Mouse (Mus musculus) CD4-positive, CD25-positive, alpha-beta regulatory T cell, adult 2 months (primary cell): ENCODE data around the gene Galnt13.
"Not testable (repeated sequence)": the region's sequence is repeated elsewhere in the genome, so short reads cannot be mapped to it uniquely, and the experiment has no call there.

Experiments
- DNase-seq: peaks from one replicate; pipeline ENCODE4 v3.0.0-alpha.2; 2012; ENCODE audit warnings: low read depth, low spot score

The Galnt13 gene

GRCm38 (mm10) chr2:54915088-54915670 is 479.1 kb downstream of the Galnt13 start:
- DNase-seq = no peak

GRCm38 (mm10) chr2:54936369-54936768 is 500.3 kb downstream of the Galnt13 start:
- DNase-seq = no peak

GRCm38 (mm10) chr2:54937306-54937705 is 501.2 kb downstream of the Galnt13 start:
- no peak for DNase-seq

- no peak for DNase-seq
These were observed 502.0 kb downstream of the Galnt13 start for GRCm38 (mm10) chr2:54938075-54938474.

- no peak for DNase-seq
These were observed 507.3 kb downstream of the Galnt13 start for GRCm38 (mm10) chr2:54943386-54943785.

GRCm38 (mm10) chr2:54983839-54984238 is 547.7 kb downstream of the Galnt13 start:
- no peak for DNase-seq

GRCm38 (mm10) chr2:55022539-55022938 is 586.4 kb downstream of the Galnt13 start:
- not testable (repeated sequence) for DNase-seq

- no peak for DNase-seq
These were observed 598.5 kb downstream of the Galnt13 start for GRCm38 (mm10) chr2:55034610-55035009.

GRCm38 (mm10) chr2:55065469-55066315 is 629.6 kb downstream of the Galnt13 start:
- no peak for DNase-seq

- DNase-seq = no peak
These were observed 649.5 kb downstream of the Galnt13 start for GRCm38 (mm10) chr2:55085580-55085979.

- no peak for DNase-seq
These were observed 651.9 kb downstream of the Galnt13 start for GRCm38 (mm10) chr2:55088034-55088433.

- no peak for DNase-seq
These were observed 654.2 kb downstream of the Galnt13 start for GRCm38 (mm10) chr2:55090332-55090731.

- DNase-seq = no peak
These were observed 655.4 kb downstream of the Galnt13 start for GRCm38 (mm10) chr2:55091495-55091894.

GRCm38 (mm10) chr2:55099100-55099499 is 663.0 kb downstream of the Galnt13 start:
- DNase-seq = no peak

- no peak for DNase-seq
These were observed 665.2 kb downstream of the Galnt13 start for GRCm38 (mm10) chr2:55101279-55101678.

- DNase-seq = no peak
These were observed 667.4 kb downstream of the Galnt13 start for GRCm38 (mm10) chr2:55103521-55103920.

GRCm38 (mm10) chr2:55107828-55108227 is 671.7 kb downstream of the Galnt13 start:
- no peak for DNase-seq

GRCm38 (mm10) chr2:55153089-55153488 is 717.0 kb downstream of the Galnt13 start:
- no peak for DNase-seq

GRCm38 (mm10) chr2:55164781-55165180 is 728.7 kb downstream of the Galnt13 start:
- no peak for DNase-seq
